Mouse (Mus musculus) layer of hippocampus, adult 9-11 months (tissue): ENCODE data around the gene Cks1b.

Experiments
- DNase-seq: peaks from one replicate; pipeline ENCODE4 v3.0.0; 2022

Gene Cks1b

GRCm38 (mm10) chr3:89380711-89381110 lies 37.5 kb downstream of the Cks1b start:
- no peak for DNase-seq

- no peak for DNase-seq
Measured at GRCm38 (mm10) chr3:89380291-89380690, 37.9 kb downstream of the Cks1b start.

- DNase-seq, result no peak
Measured at GRCm38 (mm10) chr3:89379388-89380131, 38.6 kb downstream of the Cks1b start.

GRCm38 (mm10) chr3:89378394-89379067 lies 39.7 kb downstream of the Cks1b start:
- no peak for DNase-seq

- no peak for DNase-seq
Measured at GRCm38 (mm10) chr3:89377831-89378230, 40.4 kb downstream of the Cks1b start.

GRCm38 (mm10) chr3:89373581-89374231 lies 44.5 kb downstream of the Cks1b start:
- no peak for DNase-seq

GRCm38 (mm10) chr3:89367338-89367737 lies 50.8 kb downstream of the Cks1b start:
- DNase-seq, result no peak

GRCm38 (mm10) chr3:89365486-89366414 lies 52.4 kb downstream of the Cks1b start:
- no peak for DNase-seq
